Mouse (Mus musculus) testis, adult 2 months (tissue): ENCODE data around the gene Mrtfa.

Experiments
- CTCF ChIP-seq: fragments of 200-500 bp; IDR thresholded peaks from 2 replicates; pipeline ENCODE4 v1.5.1; 2012; ENCODE audit warnings: low read depth, mild to moderate bottlenecking, inconsistent platforms, low read length, moderate library complexity; ENCODE audit not compliant: control insufficient read depth, insufficient read depth, insufficient replicate concordance
- POLR2A ChIP-seq: fragments of 200-500 bp; IDR thresholded peaks from 2 replicates; pipeline ENCODE4 v1.6.1; 2012; ENCODE audit warnings: low read depth, mild to moderate bottlenecking, inconsistent platforms, low read length, moderate library complexity; ENCODE audit not compliant: control insufficient read depth

DNA sequence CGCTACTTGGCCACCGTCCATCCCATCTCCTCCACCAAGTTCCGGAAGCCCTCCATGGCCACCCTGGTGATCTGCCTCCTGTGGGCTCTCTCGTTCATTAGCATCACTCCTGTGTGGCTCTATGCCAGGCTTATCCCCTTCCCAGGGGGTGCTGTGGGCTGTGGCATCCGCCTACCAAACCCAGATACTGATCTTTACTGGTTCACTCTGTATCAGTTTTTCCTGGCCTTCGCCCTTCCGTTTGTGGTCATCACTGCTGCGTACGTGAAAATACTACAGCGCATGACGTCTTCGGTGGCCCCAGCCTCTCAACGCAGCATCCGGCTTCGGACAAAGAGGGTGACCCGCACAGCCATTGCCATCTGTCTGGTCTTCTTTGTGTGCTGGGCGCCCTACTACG is 46.9 kb upstream of the Mrtfa start:
- TF ChIP-seq CTCF (no peak), POLR2A (no peak)
